Mouse (Mus musculus): ENCODE data around the gene Phlda3. TPM values are rescaled to one million over a fixed set of nuclear protein-coding genes. Genes with fewer than 3 reads are reported as not detected.
A peak's percentile ranks its signal among the peaks of the same experiment; 100 is the strongest.

Phlda3 gene
- polyA plus RNA-seq, 1 experiment: 8.5 TPM

DNA sequence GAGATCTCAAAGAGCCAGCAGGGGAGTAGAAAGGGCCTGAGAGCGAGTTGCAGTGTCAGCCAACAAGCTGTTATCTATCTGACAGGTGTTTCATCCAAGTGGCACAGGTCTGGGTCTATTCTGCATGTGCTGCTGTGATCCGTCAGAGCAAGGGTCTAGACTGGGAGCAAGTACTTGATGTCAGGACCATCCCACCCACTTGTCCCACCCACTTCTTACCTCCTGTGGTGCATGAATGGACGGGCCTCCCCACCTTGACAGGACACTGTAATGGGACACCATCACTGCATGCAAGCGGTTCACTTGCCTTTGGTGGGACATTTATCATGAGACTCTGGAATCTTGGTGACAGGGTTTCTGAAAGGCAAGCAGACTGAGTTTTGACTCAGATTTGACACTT is 36.1 kb upstream of the Phlda3 start:
- TF ChIP-seq POLR2A (IDR thresholded peaks at IDR 0.05; ENCODE audit: borderline replicate concordance, low read depth, low read length) (no peak), CTCF (IDR thresholded peaks at IDR 0.05; ENCODE audit: low read depth, low read length) (no peak)
- peak overlapping the region; percentile 56 for H3K27ac ChIP-seq (ENCODE audit: insufficient read depth, low read depth, low read length)
- peaks cover 34% of the 10 kb centered on the region for H3K4me1 ChIP-seq (ENCODE audit: control insufficient read depth, insufficient read depth, low read length)
- H3K4me3 ChIP-seq (ENCODE audit: insufficient read depth, low read length): peak overlapping the region; percentile 69

DNA sequence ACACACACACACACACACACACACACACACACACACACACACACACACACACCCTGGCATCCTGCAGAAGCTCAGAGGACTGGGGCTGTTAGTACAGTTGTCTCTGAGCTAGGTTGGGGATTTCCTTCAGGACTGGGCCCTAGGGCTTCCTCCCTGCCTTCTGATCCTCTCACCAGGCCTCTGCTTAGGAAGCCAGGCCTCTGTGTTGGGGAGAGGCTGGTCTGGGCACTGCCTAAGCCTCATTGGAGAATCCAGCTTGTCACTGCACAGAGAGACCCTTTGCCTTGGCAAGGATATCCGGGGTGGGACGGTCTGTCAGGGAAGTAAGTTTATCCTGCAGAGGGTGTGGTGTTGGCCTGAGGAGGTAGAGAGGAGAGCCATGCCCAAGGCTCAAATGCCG is 35.6 kb upstream of the Phlda3 start:
- Histone ChIP-seq H3K4me1 (ENCODE audit: control insufficient read depth, insufficient read depth, low read length) (peaks cover 38% of the 10 kb centered on the region), H3K4me3 (ENCODE audit: insufficient read depth, low read length) (peak overlapping the region; percentile 69), H3K27ac (ENCODE audit: insufficient read depth, low read depth, low read length) (no peak overlapping the region)
- no peak for TF ChIP-seq CTCF (IDR thresholded peaks at IDR 0.05; ENCODE audit: low read depth, low read length)
- no peak for TF ChIP-seq POLR2A (IDR thresholded peaks at IDR 0.05; ENCODE audit: borderline replicate concordance, low read depth, low read length)

DNA sequence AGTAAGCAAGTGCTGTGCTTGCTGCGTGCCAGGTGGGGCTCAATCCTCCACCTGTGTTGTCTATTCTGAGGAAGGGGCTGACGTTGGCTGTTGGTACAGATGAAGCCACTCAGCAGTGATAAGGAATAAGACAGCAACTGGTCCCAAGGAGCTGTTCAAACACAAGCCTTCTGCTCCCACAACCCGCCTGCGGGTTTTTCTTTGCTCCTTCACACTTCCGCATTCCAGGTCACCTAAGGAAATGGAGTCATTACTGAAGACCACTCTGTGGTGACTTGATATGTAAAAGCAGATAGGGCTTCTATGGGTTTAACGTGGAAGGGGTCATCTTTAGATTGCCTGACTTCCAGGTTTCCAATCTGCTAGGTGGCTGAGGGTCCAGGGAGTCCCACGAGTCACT is 34.5 kb upstream of the Phlda3 start:
- TF ChIP-seq CTCF (IDR thresholded peaks at IDR 0.05; ENCODE audit: low read depth, low read length) (no peak), POLR2A (IDR thresholded peaks at IDR 0.05; ENCODE audit: borderline replicate concordance, low read depth, low read length) (no peak)
- no peak overlapping the region for H3K4me3 ChIP-seq (ENCODE audit: insufficient read depth, low read length)
- no peak overlapping the region for H3K27ac ChIP-seq (ENCODE audit: insufficient read depth, low read depth, low read length)
- H3K4me1 ChIP-seq (ENCODE audit: control insufficient read depth, insufficient read depth, low read length): peaks cover 30% of the 10 kb centered on the region

DNA sequence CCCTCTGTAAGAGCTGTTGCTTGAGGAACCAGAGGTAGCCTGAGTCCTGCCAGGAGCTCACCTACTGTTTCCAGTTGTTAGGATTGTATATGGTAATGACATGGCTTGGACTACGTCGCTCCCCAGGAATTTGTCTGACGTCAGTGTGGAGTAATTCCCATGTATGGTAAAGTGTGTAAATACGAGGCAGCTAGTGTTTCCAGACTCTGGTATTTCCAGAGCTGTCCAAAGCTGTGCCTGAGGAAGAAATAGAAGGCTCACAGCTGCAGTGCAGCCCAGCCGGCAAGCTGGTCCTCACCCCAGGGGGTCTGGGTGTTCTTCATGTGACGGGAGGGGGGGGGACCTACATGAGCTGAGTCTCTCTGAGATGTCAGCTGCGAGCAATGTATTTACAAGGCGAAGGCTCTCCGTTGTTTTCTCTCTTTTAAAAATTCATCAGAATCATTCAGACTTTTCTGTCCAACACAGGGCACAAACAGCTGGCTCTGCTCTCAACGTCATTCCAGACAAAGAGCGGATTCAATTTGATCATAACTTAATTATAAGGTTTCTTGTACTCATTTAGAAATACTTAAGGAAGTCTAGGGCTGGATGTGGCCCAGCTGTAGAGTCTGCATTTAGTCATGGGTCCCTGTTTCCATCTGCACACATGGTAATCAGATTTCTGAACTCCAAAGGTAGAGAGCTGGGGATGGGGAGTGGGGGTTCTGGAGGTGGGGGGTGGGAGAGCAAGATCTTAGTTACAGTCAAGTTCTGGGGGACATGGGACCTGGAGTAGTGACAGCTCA is 33.8 kb upstream of the Phlda3 start:
- no peak overlapping the region for H3K4me3 ChIP-seq (ENCODE audit: insufficient read depth, low read length)
- TF ChIP-seq POLR2A (IDR thresholded peaks at IDR 0.05; ENCODE audit: borderline replicate concordance, low read depth, low read length) (no peak), CTCF (IDR thresholded peaks at IDR 0.05; ENCODE audit: low read depth, low read length) (no peak)
- H3K4me1 ChIP-seq (ENCODE audit: control insufficient read depth, insufficient read depth, low read length): peaks cover 30% of the 10 kb centered on the region
- H3K27ac ChIP-seq (ENCODE audit: insufficient read depth, low read depth, low read length): no peak overlapping the region

DNA sequence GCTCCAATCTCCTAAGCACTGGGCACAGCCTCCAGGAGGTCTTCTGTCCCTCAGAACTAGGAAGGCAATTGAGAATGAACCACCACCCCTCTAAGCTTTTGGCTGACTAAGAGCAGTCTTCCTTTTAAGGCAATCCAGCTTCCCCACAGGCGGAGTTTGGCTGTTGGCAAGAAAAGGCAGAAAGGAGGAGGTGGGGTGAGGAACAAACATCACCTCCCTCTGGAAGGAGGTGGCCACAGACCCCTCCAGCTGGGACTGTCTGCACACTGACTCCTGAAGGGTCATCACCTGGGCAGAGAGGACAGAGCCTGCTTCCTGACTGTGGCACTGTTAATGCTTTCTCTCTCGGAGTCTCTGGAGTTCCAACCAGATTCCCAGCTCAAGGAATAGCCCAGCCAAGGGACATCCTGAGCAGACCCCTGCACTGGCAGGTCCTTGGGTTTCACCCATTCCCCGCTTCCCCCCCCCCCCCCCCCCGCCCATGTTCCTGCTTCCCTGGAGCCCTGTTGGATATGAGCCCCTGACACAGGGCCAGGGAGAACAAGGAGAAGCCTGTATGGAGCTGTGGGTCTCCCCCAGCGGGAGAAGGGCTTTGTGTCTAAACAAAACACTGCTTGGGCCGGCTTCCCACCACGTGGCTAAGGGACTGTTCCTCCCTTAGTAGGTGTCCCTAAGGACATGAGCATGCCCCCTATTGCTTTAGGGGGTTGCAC is 31.5 kb upstream of the Phlda3 start:
- Histone ChIP-seq H3K4me1 (ENCODE audit: control insufficient read depth, insufficient read depth, low read length) (peaks cover 23% of the 10 kb centered on the region), H3K27ac (ENCODE audit: insufficient read depth, low read depth, low read length) (no peak overlapping the region), H3K4me3 (ENCODE audit: insufficient read depth, low read length) (no peak overlapping the region)
- no peak for TF ChIP-seq POLR2A (IDR thresholded peaks at IDR 0.05; ENCODE audit: borderline replicate concordance, low read depth, low read length)
- TF ChIP-seq CTCF (IDR thresholded peaks at IDR 0.05; ENCODE audit: low read depth, low read length): no peak

DNA sequence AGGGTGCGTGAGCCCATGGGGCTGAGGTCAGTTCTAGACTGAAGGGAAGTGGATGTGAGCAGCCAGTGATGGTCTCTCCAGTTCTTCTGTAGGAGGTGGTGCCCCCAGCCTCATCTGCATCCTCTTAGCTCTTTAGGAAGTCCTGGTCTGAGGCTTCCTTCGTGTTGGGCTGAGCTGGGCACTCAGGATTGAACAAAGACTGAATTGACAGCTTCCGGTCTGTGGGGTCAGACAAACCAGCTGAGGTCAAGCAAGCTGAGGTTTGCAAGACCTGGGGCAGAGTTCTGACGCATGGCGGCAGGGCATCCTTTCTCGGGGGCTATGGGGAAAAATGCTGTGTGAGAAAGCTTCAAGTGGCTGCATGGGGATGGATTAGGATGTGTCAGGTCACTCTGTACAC is 30.5 kb upstream of the Phlda3 start:
- H3K4me1 ChIP-seq (ENCODE audit: control insufficient read depth, insufficient read depth, low read length): peaks cover 18% of the 10 kb centered on the region
- no peak overlapping the region for H3K27ac ChIP-seq (ENCODE audit: insufficient read depth, low read depth, low read length)

DNA sequence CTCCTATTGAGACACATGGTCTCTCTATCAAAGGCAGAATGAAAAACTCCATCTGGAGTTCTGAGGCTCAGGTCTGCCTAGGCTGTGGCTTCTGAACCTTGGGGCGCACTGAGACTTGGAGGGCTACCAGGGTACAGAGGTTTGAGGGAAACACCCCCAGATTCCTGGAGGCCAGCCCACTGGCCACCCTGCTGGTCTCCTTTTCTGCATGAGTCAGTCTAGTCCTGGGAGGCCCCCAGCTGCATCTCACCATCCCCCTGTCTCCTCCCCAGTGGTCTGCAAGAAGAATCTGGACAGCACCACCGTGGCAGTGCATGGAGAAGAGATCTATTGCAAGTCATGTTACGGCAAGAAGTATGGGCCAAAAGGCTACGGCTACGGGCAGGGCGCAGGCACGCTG is 20.9 kb upstream of the Phlda3 start:
- TF ChIP-seq POLR2A (IDR thresholded peaks at IDR 0.05; ENCODE audit: borderline replicate concordance, low read depth, low read length) (no peak), CTCF (IDR thresholded peaks at IDR 0.05; ENCODE audit: low read depth, low read length) (no peak)
- Histone ChIP-seq H3K27ac (ENCODE audit: insufficient read depth, low read depth, low read length) (no peak overlapping the region), H3K4me3 (ENCODE audit: insufficient read depth, low read length) (no peak overlapping the region), H3K4me1 (ENCODE audit: control insufficient read depth, insufficient read depth, low read length) (0 out of 2 replicates have a peak, but pooled peaks cover 2% of the 10 kb centered on the region)

More for the DNA sequence above, 30.5 kb upstream of the Phlda3 start:
- TF ChIP-seq POLR2A (IDR thresholded peaks at IDR 0.05; ENCODE audit: borderline replicate concordance, low read depth, low read length): no peak
- TF ChIP-seq CTCF (IDR thresholded peaks at IDR 0.05; ENCODE audit: low read depth, low read length): no peak
- no peak overlapping the region for H3K4me3 ChIP-seq (ENCODE audit: insufficient read depth, low read length)

DNA sequence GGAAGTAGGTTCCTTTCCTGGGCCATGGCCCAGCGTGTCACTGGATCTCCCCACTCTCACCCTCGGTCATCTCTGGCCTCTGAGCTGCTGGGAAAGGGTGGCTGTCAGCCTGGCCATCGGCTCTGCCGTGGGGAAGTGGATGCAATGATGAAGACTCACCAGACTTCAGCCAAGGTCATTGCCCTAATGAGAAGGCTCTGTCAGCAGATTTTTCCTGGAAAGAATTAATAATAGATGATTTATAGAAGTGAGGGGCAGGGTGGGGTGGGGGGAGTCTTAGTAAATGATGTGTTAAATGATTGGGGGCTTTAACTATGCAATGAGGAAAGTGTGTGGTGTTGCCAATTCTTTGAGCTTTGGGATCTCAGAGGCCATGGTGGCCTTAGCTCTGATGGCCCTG is 19.7 kb upstream of the Phlda3 start:
- TF ChIP-seq POLR2A (IDR thresholded peaks at IDR 0.05; ENCODE audit: borderline replicate concordance, low read depth, low read length) (no peak), CTCF (IDR thresholded peaks at IDR 0.05; ENCODE audit: low read depth, low read length) (no peak)
- no peak overlapping the region for H3K4me3 ChIP-seq (ENCODE audit: insufficient read depth, low read length)
- no peak overlapping the region for H3K27ac ChIP-seq (ENCODE audit: insufficient read depth, low read depth, low read length)
- 0 out of 2 replicates have a peak, but pooled peaks cover 2% of the 10 kb centered on the region for H3K4me1 ChIP-seq (ENCODE audit: control insufficient read depth, insufficient read depth, low read length)

DNA sequence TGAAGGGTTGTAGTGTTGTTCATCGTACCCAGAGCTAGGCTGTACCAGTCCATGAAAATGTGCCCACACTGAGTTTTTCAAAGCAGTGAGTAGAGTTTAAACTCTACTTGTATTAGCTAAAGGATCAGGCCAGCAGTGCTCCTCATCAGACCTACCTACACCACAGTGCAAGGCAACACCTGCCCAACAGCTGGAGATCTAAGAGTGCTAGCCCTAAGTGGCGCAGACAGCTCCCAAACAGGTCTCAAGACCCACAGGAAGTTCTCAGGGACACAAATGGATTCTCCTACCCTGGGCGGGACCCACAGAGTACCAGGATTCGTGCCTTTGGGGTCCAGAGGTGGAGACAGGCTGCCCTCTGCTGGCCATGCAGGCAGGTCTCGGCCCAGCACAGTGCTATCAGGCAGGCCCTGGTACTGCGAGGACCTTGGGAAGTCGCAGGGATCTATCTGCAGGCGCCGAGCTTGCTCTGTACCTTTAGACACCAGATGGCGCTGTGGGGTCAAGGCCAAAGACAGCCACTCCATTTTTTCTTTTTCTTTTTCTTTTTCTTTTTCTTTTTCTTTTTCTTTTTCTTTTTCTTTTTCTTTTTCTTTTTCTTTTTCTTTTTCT is 13.1 kb upstream of the Phlda3 start:
- TF ChIP-seq CTCF (IDR thresholded peaks at IDR 0.05; ENCODE audit: low read depth, low read length) (peak; percentile 37), POLR2A (IDR thresholded peaks at IDR 0.05; ENCODE audit: borderline replicate concordance, low read depth, low read length) (no peak)
- no peak overlapping the region for H3K27ac ChIP-seq (ENCODE audit: insufficient read depth, low read depth, low read length)
- peaks cover 19% of the 10 kb centered on the region for H3K4me1 ChIP-seq (ENCODE audit: control insufficient read depth, insufficient read depth, low read length)
- no peak overlapping the region for H3K4me3 ChIP-seq (ENCODE audit: insufficient read depth, low read length)

DNA sequence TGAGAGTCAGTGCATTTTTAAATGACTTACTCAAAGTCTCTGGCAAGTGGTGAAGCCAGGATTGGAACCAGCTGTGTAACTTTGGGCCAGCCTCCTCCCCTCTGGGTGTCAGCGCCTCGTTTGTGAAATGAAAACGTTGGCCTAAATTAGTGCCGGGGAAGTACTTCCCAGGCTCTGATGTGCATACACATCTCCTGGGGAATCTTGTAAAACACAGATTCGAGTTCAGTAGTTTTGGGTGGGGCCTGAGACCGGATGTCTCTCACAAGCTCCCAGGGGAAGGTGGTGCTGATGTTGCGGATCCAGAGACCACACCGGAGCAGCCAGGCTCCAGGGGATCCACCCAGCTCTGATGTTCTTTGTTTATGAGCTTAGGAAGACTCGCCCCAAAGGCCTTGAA is 10.6 kb upstream of the Phlda3 start:
- peaks cover 29% of the 10 kb centered on the region for H3K4me1 ChIP-seq (ENCODE audit: control insufficient read depth, insufficient read depth, low read length)
- no peak overlapping the region for H3K27ac ChIP-seq (ENCODE audit: insufficient read depth, low read depth, low read length)
- TF ChIP-seq CTCF (IDR thresholded peaks at IDR 0.05; ENCODE audit: low read depth, low read length): no peak
- no peak for TF ChIP-seq POLR2A (IDR thresholded peaks at IDR 0.05; ENCODE audit: borderline replicate concordance, low read depth, low read length)

More for the DNA sequence above, 10.6 kb upstream of the Phlda3 start:
- no peak overlapping the region for H3K4me3 ChIP-seq (ENCODE audit: insufficient read depth, low read length)
